ENCODE assay signal across 18 mouse cellular contexts in the genomic region with DNA sequence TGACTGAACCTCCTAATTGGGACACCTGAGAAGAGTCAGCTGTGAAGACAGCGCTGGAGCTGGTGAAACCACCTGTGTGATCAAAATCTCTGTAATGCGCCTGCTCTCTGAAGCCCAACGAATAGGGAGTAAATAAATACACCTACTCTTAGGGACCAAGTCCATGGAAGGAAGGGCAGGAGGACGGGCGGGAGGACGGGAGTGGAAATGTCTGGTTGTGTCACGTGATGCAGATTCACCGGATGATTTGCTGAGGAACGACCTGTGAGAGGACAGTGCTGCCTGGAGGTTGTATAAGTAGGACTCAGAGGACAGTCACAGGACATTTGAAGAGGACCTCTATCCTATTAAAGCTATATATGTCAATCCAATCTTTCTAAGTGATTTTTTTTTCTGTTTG. TPM values are rescaled to one million over a fixed set of nuclear protein-coding genes. Genes with fewer than 3 reads are reported as not detected.
DNase-seq lines count a peak whose midpoint lies in the region; ATAC-seq and TF ChIP-seq lines count a peak whose summit lies in the region.
"Had no signal": no experiment of that assay in that cellular context is flagged by ENCODE, and none has a peak within 500 bp of the region (broad histone marks: within the 10 kb centered on the region; RNA-seq: fewer than 3 reads in every experiment).

No protein-coding gene starts in this region.

- H3K36me3 ChIP-seq in forebrain, embryonic 12.5 days (replicated peaks): no peaks in the 10 kb centered on the region
- H3K36me3 ChIP-seq in forebrain, embryonic 11.5 days (ENCODE audit: control insufficient read depth, insufficient read depth, low read length): no peaks in the 10 kb centered on the region
- no peaks in the 10 kb centered on the region for H3K36me3 ChIP-seq in intestine, embryonic 14.5 days (ENCODE audit: control insufficient read depth, insufficient read depth, low read length)
- no peaks in the 10 kb centered on the region for H3K36me3 ChIP-seq in intestine, embryonic 15.5 days
- H3K36me3 ChIP-seq in MEL (ENCODE audit: control insufficient read depth in 1 of 2, insufficient read depth in 2 of 2, low read length in 2 of 2): peaks cover 0 to 8% of the 10 kb centered on the region in 2 experiments; a peak in 2 of 4 replicates
- no peaks in the 10 kb centered on the region for H3K36me3 ChIP-seq in liver, embryonic 12.5 days

- peaks cover 17% of the 10 kb centered on the region for H3K4me1 ChIP-seq in forebrain, embryonic 12.5 days
- H3K4me1 ChIP-seq in forebrain, embryonic 11.5 days (replicated peaks; ENCODE audit: control insufficient read depth, insufficient read depth, low read length): 0 out of 2 replicates have a peak, but pooled peaks cover 2% of the 10 kb centered on the region
- peaks cover 11% of the 10 kb centered on the region for H3K4me1 ChIP-seq in intestine, embryonic 14.5 days (replicated peaks; ENCODE audit: control insufficient read depth, insufficient read depth, low read length)
- peaks cover 6% of the 10 kb centered on the region for H3K4me1 ChIP-seq in intestine, embryonic 15.5 days (replicated peaks)
- peaks cover 4 to 5% of the 10 kb centered on the region in 2 experiments; a peak in 3 of 4 replicates for H3K4me1 ChIP-seq in MEL (ENCODE audit: control insufficient read depth in 1 of 2, insufficient read depth in 2 of 2, low read length in 2 of 2)
- peaks cover 44% of the 10 kb centered on the region for H3K4me1 ChIP-seq in liver, embryonic 12.5 days

- no peak for ATAC-seq in forebrain, embryonic 12.5 days (ENCODE audit: low FRiP score)
- no peak for ATAC-seq in forebrain, embryonic 11.5 days (replicated peaks; ENCODE audit: low FRiP score)
- no peak for ATAC-seq in intestine, embryonic 14.5 days (replicated peaks; ENCODE audit: low FRiP score, low TSS enrichment, low read depth)
- no peak for ATAC-seq in intestine, embryonic 15.5 days
- ATAC-seq in liver, embryonic 12.5 days: no peak
- ATAC-seq: activated CD4-positive, CD25-positive, alpha-beta regulatory T cell, adult 4 months; forebrain, embryonic 16.5 days had no signal

- peak overlapping the region; percentile 36; the same call in 1 of the 2 replicates for H3K9ac ChIP-seq in forebrain, embryonic 12.5 days
- H3K9ac ChIP-seq in forebrain, embryonic 11.5 days (ENCODE audit: low read length): no peak overlapping the region
- no peak overlapping the region for H3K9ac ChIP-seq in intestine, embryonic 14.5 days (ENCODE audit: low read length)
- H3K9ac ChIP-seq in intestine, embryonic 15.5 days: no peak overlapping the region
- no peak overlapping the region for H3K9ac ChIP-seq in MEL (ENCODE audit: control insufficient read depth, low read depth, low read length, poor library complexity, severe bottlenecking)
- no peak overlapping the region for H3K9ac ChIP-seq in liver, embryonic 12.5 days

- WGBS in forebrain, embryonic 12.5 days: 29% methylated on average over 9 of the region's 9 CpGs
- WGBS in forebrain, embryonic 11.5 days: 43% methylated on average over 9 of the region's 9 CpGs
- whole genome bisulfite sequencing in intestine, embryonic 14.5 days: 38% methylated on average over 9 of the region's 9 CpGs
- WGBS in intestine, embryonic 15.5 days: 41% methylated on average over 9 of the region's 9 CpGs
- WGBS in liver, embryonic 12.5 days (ENCODE audit: insufficient replicate concordance): 39% methylated on average over 9 of the region's 9 CpGs

- no peaks in the 10 kb centered on the region for H3K9me3 ChIP-seq in forebrain, embryonic 12.5 days
- H3K9me3 ChIP-seq in forebrain, embryonic 11.5 days (ENCODE audit: control insufficient read depth, low read length): no peaks in the 10 kb centered on the region
- H3K9me3 ChIP-seq in intestine, embryonic 14.5 days (ENCODE audit: control insufficient read depth, low read length): no peaks in the 10 kb centered on the region
- no peaks in the 10 kb centered on the region for H3K9me3 ChIP-seq in intestine, embryonic 15.5 days
- H3K9me3 ChIP-seq in MEL (replicated peaks; ENCODE audit: insufficient read depth, low read length): no peaks in the 10 kb centered on the region
- H3K9me3 ChIP-seq in liver, embryonic 12.5 days (replicated peaks): no peaks in the 10 kb centered on the region

- no peak overlapping the region for H3K4me3 ChIP-seq in forebrain, embryonic 12.5 days (replicated peaks)
- H3K4me3 ChIP-seq in forebrain, embryonic 11.5 days (ENCODE audit: low read depth, low read length): no peak overlapping the region
- no peak overlapping the region for H3K4me3 ChIP-seq in intestine, embryonic 14.5 days (ENCODE audit: low read depth, low read length)
- H3K4me3 ChIP-seq in intestine, embryonic 15.5 days (replicated peaks): no peak overlapping the region
- H3K4me3 ChIP-seq in MEL (ENCODE audit: control insufficient read depth in 1 of 2, insufficient read depth in 1 of 2, low read depth in 2 of 2, low read length in 2 of 2): no peak overlapping the region
- no peak overlapping the region for H3K4me3 ChIP-seq in liver, embryonic 12.5 days
- H3K4me3 ChIP-seq: left cerebral cortex, adult 2 months had no signal

- no peaks in the 10 kb centered on the region; the same call in 1 of the 2 replicates for H3K79me2 ChIP-seq in MEL (ENCODE audit: control insufficient read depth, insufficient read depth, low read length, poor library complexity)

- no peak for DNase-seq in forebrain, embryonic 11.5 days (ENCODE audit: low spot score)
- DNase-seq in intestine, embryonic 14.5 days (ENCODE audit: low spot score): no peak
- no peak for DNase-seq in MEL (ENCODE audit: low read depth, low spot score)
- DNase-seq in spleen, postnatal 36 days (ENCODE audit: low spot score in 2 of 2): no peak
- no peak for DNase-seq in frontal cortex, postnatal 25 days (ENCODE audit: low spot score in 2 of 2)
- DNase-seq: B cell, adult 2 months; cerebellum, adult 18-20 months; gastrocnemius, postnatal 14 days; heart, postnatal 36 days; lung, adult 18-20 months; thymus, adult 2 months had no signal

- H3K27me3 ChIP-seq in forebrain, embryonic 12.5 days: peaks cover 10% of the 10 kb centered on the region; the same call in 1 of the 2 replicates
- H3K27me3 ChIP-seq in forebrain, embryonic 11.5 days (ENCODE audit: control insufficient read depth, insufficient read depth, low read length): no peaks in the 10 kb centered on the region
- no peaks in the 10 kb centered on the region for H3K27me3 ChIP-seq in intestine, embryonic 14.5 days (replicated peaks; ENCODE audit: control insufficient read depth, insufficient read depth, low read length)
- no peaks in the 10 kb centered on the region for H3K27me3 ChIP-seq in intestine, embryonic 15.5 days (replicated peaks)
- no peaks in the 10 kb centered on the region for H3K27me3 ChIP-seq in MEL (ENCODE audit: control insufficient read depth in 1 of 2, insufficient read depth in 2 of 2, low read length in 2 of 2)
- no peaks in the 10 kb centered on the region for H3K27me3 ChIP-seq in liver, embryonic 12.5 days (replicated peaks)

- H3K4me2 ChIP-seq in forebrain, embryonic 12.5 days: no peak overlapping the region
- H3K4me2 ChIP-seq in forebrain, embryonic 11.5 days (ENCODE audit: low read depth, low read length, severe bottlenecking): no peak overlapping the region
- H3K4me2 ChIP-seq in intestine, embryonic 14.5 days (ENCODE audit: low read length): peak overlapping the region; percentile 14; the same call in 1 of the 2 replicates
- no peak overlapping the region for H3K4me2 ChIP-seq in intestine, embryonic 15.5 days (replicated peaks)
- peak overlapping the region; percentile 27; the same call in 1 of the 2 replicates for H3K4me2 ChIP-seq in liver, embryonic 12.5 days

- no peak for TF ChIP-seq CTCF in MEL (IDR thresholded peaks at IDR 0.05 in 2 of 3, conservative IDR thresholded peaks at IDR 0.05 in 1 of 3; ENCODE audit: control insufficient read depth in 1 of 3, insufficient read depth in 1 of 3, low read depth in 2 of 3, low read length in 3 of 3, poor library complexity in 1 of 3, severe bottlenecking in 1 of 3)

- no peak for TF ChIP-seq POLR2A in MEL (IDR thresholded peaks at IDR 0.05; ENCODE audit: control insufficient read depth in 1 of 2, insufficient read depth in 1 of 2, low read depth in 1 of 2, low read length in 2 of 2, poor library complexity in 1 of 2)

- no peak for TF ChIP-seq RAD21 in MEL (IDR thresholded peaks at IDR 0.05; ENCODE audit: low read depth, low read length)

- no peak overlapping the region for H3K27ac ChIP-seq in forebrain, embryonic 12.5 days
- no peak overlapping the region for H3K27ac ChIP-seq in forebrain, embryonic 11.5 days (ENCODE audit: low read depth, low read length)
- H3K27ac ChIP-seq in intestine, embryonic 14.5 days (ENCODE audit: low read depth): no peak overlapping the region
- no peak overlapping the region for H3K27ac ChIP-seq in intestine, embryonic 15.5 days
- H3K27ac ChIP-seq in MEL (ENCODE audit: control insufficient read depth, low read depth, low read length): no peak overlapping the region
- H3K27ac ChIP-seq in liver, embryonic 12.5 days: no peak overlapping the region
- H3K27ac ChIP-seq: left cerebral cortex, adult 2 months had no signal

- no peak for TF ChIP-seq EP300 in MEL (IDR thresholded peaks at IDR 0.05; ENCODE audit: low read depth in 1 of 2, low read length in 2 of 2)

RNA-seq across cellular contexts. Expression of gene Cfap126, which starts 4.1 kb away (rescaled TPM):
- polyA plus RNA-seq in forebrain, embryonic 12.5 days (2016; fragmentation: Nextera tagmentation; extraction: Ambion mirVana): 3.9 and 5.2 TPM in 2 replicates
- polyA plus RNA-seq in forebrain, embryonic 11.5 days (2014; fragmentation: Nextera tagmentation; extraction: Ambion mirVana): 1.5 and 2.9 TPM in 2 replicates
- 1.5 and 2.1 TPM in 2 replicates for polyA plus RNA-seq in intestine, embryonic 14.5 days (2014; fragmentation: Nextera tagmentation; extraction: Ambion mirVana)
- 1.7 and 1.8 TPM in 2 replicates for polyA plus RNA-seq in intestine, embryonic 15.5 days (2015; fragmentation: Nextera tagmentation; extraction: Ambion mirVana)
- 0.69 and 0.75 TPM in 2 replicates for total RNA-seq in MEL (2012; rRNA removed)
- 1 to 10 TPM in 1 of 2 experiments, not detected in 1; 3.5 TPM for polyA plus RNA-seq in MEL (2012; ENCODE audit: insufficient read depth in 1 of 2, insufficient read length in 2 of 2, low read depth in 1 of 2, low replicate concordance in 2 of 2, missing spikeins in 1 of 2)
- polyA plus RNA-seq in liver, embryonic 12.5 days (2016; fragmentation: Nextera tagmentation; extraction: Ambion mirVana): 2.1 and 2.3 TPM in 2 replicates

RNA-seq across cellular contexts. Expression of gene Sdhc, which starts 40.8 kb away (rescaled TPM):
- polyA plus RNA-seq in forebrain, embryonic 12.5 days (2016; fragmentation: Nextera tagmentation; extraction: Ambion mirVana): 218 and 236 TPM in 2 replicates
- 272 and 277 TPM in 2 replicates for polyA plus RNA-seq in forebrain, embryonic 11.5 days (2014; fragmentation: Nextera tagmentation; extraction: Ambion mirVana)
- 341 and 347 TPM in 2 replicates for polyA plus RNA-seq in intestine, embryonic 14.5 days (2014; fragmentation: Nextera tagmentation; extraction: Ambion mirVana)
- 360 and 387 TPM in 2 replicates for polyA plus RNA-seq in intestine, embryonic 15.5 days (2015; fragmentation: Nextera tagmentation; extraction: Ambion mirVana)
- 79.4 and 88.2 TPM in 2 replicates for total RNA-seq in MEL (2012; rRNA removed)
- polyA plus RNA-seq in MEL (2012; ENCODE audit: insufficient read depth in 1 of 2, insufficient read length in 2 of 2, low read depth in 1 of 2, low replicate concordance in 2 of 2, missing spikeins in 1 of 2): 100 to 1,000 TPM in 1 of 2 experiments, not detected in 1; 224 TPM
- polyA plus RNA-seq in liver, embryonic 12.5 days (2016; fragmentation: Nextera tagmentation; extraction: Ambion mirVana): 140 and 155 TPM in 2 replicates

RNA-seq across cellular contexts. Expression of gene Mpz, which starts 40.9 kb away (rescaled TPM):
- polyA plus RNA-seq in forebrain, embryonic 12.5 days (2016; fragmentation: Nextera tagmentation; extraction: Ambion mirVana): 0.54 and 1.0 TPM in 2 replicates
- polyA plus RNA-seq in forebrain, embryonic 11.5 days (2014; fragmentation: Nextera tagmentation; extraction: Ambion mirVana): 0.13 TPM in 1 of 2 replicates, not detected in the other
- polyA plus RNA-seq in intestine, embryonic 14.5 days (2014; fragmentation: Nextera tagmentation; extraction: Ambion mirVana): 0.48 and 0.49 TPM in 2 replicates
- 1.1 and 1.3 TPM in 2 replicates for polyA plus RNA-seq in intestine, embryonic 15.5 days (2015; fragmentation: Nextera tagmentation; extraction: Ambion mirVana)
- total RNA-seq in MEL (2012; rRNA removed): 0.10 TPM in 1 of 2 replicates, not detected in the other
- polyA plus RNA-seq in MEL (2012; ENCODE audit: insufficient read depth in 1 of 2, insufficient read length in 2 of 2, low read depth in 1 of 2, low replicate concordance in 2 of 2, missing spikeins in 1 of 2): under 1 TPM in 1 of 2 experiments, not detected in 1; 0.28 TPM
- 0.10 and 0.18 TPM in 2 replicates for polyA plus RNA-seq in liver, embryonic 12.5 days (2016; fragmentation: Nextera tagmentation; extraction: Ambion mirVana)
- total RNA-seq: left cerebral cortex, adult 2 months; monocyte, adult 5-6 weeks had no signal
- polyA plus RNA-seq: activated CD4-positive, CD25-positive, alpha-beta regulatory T cell, adult 4 months; forebrain, embryonic 16.5 days had no signal

RNA-seq across cellular contexts. Expression of gene Fcgr3, which starts 44.9 kb away (rescaled TPM):
- 4.8 and 4.9 TPM in 2 replicates for polyA plus RNA-seq in forebrain, embryonic 12.5 days (2016; fragmentation: Nextera tagmentation; extraction: Ambion mirVana)
- polyA plus RNA-seq in forebrain, embryonic 11.5 days (2014; fragmentation: Nextera tagmentation; extraction: Ambion mirVana): 4.3 TPM in 2 replicates
- polyA plus RNA-seq in intestine, embryonic 14.5 days (2014; fragmentation: Nextera tagmentation; extraction: Ambion mirVana): 10.7 and 12.7 TPM in 2 replicates
- polyA plus RNA-seq in intestine, embryonic 15.5 days (2015; fragmentation: Nextera tagmentation; extraction: Ambion mirVana): 14.0 and 14.7 TPM in 2 replicates
- 0.39 and 0.62 TPM in 2 replicates for total RNA-seq in MEL (2012; rRNA removed)
- polyA plus RNA-seq in MEL (2012; ENCODE audit: insufficient read depth in 1 of 2, insufficient read length in 2 of 2, low read depth in 1 of 2, low replicate concordance in 2 of 2, missing spikeins in 1 of 2): 1 to 10 TPM in 1 of 2 experiments, not detected in 1; 6.1 TPM
- polyA plus RNA-seq in liver, embryonic 12.5 days (2016; fragmentation: Nextera tagmentation; extraction: Ambion mirVana): 16.1 and 17.0 TPM in 2 replicates

Comparison
In these comparisons a context has a peak if more than half of its experiments do, and no peak if none do; other contexts are left out.
1. H3K4me2 ChIP-seq: peak in intestine, embryonic 14.5 days (single experiment) and liver, embryonic 12.5 days (single experiment); none in forebrain, embryonic 12.5 days (single experiment), forebrain, embryonic 11.5 days (single experiment) and intestine, embryonic 15.5 days (single experiment).